Mouse (Mus musculus) activated CD4-positive, CD25-positive, alpha-beta regulatory T cell, adult 9 weeks (primary cell): ENCODE data around the gene Tmem28. TPM values are rescaled to one million over a fixed set of nuclear protein-coding genes. Genes with fewer than 3 reads are reported as not detected.

Source experiments
- polyA plus RNA-seq: library from polyadenylated mRNA; unstranded; fragments of 100-300 nt; shearing (Covaris generic); gene quantifications from one replicate; pipeline ENCODE4 v1.2.1, GENCODE M21; 2017

The Tmem28 gene
- not detected for polyA plus RNA-seq

DNA sequence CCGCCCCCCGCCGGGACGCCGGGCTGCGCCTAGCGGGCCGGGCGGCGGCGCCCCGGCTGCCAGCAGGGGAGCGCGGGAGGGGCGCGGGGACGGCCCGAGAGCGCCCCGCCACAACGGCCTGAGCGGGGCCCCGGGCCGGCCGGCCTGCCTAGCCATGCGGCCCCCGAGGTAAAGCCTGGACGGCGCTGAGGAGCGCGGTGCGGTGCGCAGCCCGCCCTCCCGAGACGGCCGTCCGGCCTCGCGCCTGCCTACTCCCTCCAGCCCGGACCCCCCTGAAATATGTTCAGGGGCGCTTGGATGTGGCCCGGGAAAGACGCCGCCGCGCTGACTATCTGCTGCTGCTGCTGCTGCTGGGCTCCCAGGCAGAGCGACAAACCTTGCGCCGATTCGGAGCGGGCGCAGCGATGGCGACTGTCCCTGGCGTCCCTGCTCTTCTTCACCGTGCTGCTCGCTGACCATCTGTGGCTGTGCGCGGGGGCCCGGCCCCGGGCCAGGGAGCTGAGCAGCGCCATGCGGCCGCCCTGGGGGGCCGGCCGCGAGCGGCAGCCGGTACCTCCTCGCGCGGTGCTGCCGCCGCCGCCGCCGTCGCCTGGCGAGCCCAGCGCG, at the start of gene Tmem28:
Gene Tmem28 (plus strand): TSS at position 232 of the 606 bp plus-strand sequence.

Other genes with a start within 250 kb of the Tmem28 start
- gene Eda, start 154.6 kb downstream of the Tmem28 start, polyA plus RNA-seq: not detected